Mouse (Mus musculus) embryonic fibroblast, embryonic 13.5 days (primary cell): ENCODE data around the gene Sag.

Source experiments
- CTCF ChIP-seq: IDR thresholded peaks from 2 replicates; pipeline ENCODE4 v1.5.1; 2011; ENCODE audit warnings: mild to moderate bottlenecking, control low read depth, low read length, moderate library complexity, borderline replicate concordance; ENCODE audit not compliant: insufficient read depth
- POLR2A ChIP-seq: IDR thresholded peaks from 2 replicates; pipeline ENCODE4 v1.6.1; 2011; ENCODE audit warnings: low read depth, mild to moderate bottlenecking, control low read depth, low read length, moderate library complexity

DNA sequence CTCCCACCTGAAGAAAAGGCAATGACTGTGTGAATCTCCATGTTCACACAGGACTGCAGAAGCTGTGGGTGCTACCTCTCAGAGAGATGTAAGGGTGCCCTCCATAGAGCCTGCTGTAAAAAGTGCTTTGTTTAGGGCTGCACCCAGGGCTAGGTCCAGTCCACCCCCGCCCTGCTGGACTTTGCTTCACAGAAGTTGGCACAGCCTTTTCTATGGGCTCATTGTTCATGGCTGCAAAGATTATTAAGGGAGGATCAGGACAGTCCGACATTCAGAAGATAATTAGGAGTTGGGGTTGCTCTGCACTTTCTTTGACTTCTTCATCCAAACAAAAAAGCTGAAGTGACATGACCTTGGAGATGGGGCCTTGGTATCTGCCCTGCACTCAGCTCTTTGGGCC is 89.0 kb downstream of the Sag start:
- TF ChIP-seq CTCF (no peak), POLR2A (no peak)
